Mouse (Mus musculus): ENCODE measurements at regions not wholly inside any gene's neighbourhood (a gene's known extent, or its start where the extent isn't known, plus 50 kb on each side); places are given as distances from the start of the nearest gene placed in this dataset.
A peak's percentile ranks its signal among the peaks of the same experiment; 100 is the strongest.

DNA sequence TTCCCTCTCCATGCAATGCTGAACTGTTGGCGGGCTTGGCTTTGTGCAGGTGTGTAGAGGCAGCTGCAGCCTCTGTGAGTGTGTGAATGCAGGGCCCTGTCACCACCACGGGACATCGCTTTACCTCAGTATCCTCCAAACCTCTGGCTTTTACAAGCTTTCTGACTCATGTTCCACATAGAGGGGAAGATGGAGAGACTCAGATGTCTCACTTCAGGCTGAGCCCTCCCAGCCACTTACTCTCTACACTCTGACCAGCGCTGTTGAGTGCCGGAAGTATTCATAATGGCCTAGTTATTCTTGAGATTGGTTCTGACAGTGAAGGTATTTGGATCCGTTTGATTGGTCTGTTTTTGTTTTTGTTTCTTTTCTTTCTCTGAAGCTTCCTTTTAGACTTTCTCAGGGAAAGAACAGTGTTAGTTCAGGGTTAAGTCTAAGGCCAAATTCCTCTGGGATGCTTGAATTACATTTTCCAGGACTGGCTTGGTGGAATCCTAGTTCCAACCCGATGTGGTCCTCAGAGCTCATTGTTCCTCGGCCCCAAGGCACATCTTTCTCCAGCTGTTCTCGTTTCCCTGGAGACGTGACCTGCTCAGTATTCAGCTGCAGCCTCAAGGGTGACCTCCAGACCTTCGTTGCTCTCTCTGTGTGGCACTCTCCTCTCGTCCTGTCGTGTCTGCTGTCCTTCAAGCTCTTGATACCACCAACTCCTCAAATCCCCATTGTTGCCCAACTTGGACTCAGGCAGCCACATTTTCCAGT, 61.7 kb upstream of the Enpp6 start:
- ATAC-seq (ENCODE audit: insufficient read depth, low FRiP score), result no peak
- no peaks in the 10 kb centered on the region for H3K4me1 ChIP-seq (ENCODE audit: control insufficient read depth, insufficient read depth, low read length)
- H3K27me3 ChIP-seq (ENCODE audit: control insufficient read depth, insufficient read depth, low read length), result no peaks in the 10 kb centered on the region
- no peak overlapping the region for H3K4me2 ChIP-seq (ENCODE audit: low read depth, low read length)
- H3K27ac ChIP-seq (ENCODE audit: low read length), result no peak overlapping the region
- WGBS, result 55% methylated on average over 13 of the region's 13 CpGs
- no peaks in the 10 kb centered on the region for H3K9me3 ChIP-seq (replicated peaks; ENCODE audit: control insufficient read depth, low read length)
- H3K9ac ChIP-seq (ENCODE audit: low read length), result no peak overlapping the region
- no peak overlapping the region for H3K4me3 ChIP-seq (replicated peaks; ENCODE audit: low read length)
- H3K36me3 ChIP-seq (ENCODE audit: control insufficient read depth, insufficient read depth, low read length), result no peaks in the 10 kb centered on the region

DNA sequence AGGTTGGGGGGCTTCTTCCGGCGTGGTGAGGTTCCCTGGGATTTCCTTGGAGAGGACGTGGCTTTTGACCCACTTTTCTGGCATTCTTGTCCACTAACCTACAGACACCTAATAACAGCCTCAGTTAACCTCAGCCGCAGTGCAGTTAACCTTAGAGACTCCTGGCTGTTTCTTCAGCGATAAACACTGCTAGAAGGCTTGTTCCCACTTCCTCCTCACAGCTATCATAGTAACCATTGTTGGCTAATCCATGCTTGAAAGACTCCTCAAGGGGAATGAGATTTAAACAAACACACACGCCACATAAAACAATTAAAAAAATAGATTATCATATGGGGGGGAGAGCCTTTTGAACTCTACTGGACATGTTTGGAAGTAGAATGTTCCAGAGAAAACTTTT, 58.0 kb upstream of the Enpp6 start:
- Histone ChIP-seq H3K36me3 (ENCODE audit: control insufficient read depth, insufficient read depth, low read length) (no peaks in the 10 kb centered on the region), H3K9ac (ENCODE audit: low read length) (no peak overlapping the region), H3K27ac (ENCODE audit: low read length) (no peak overlapping the region), H3K4me2 (ENCODE audit: low read depth, low read length) (no peak overlapping the region), H3K9me3 (replicated peaks; ENCODE audit: control insufficient read depth, low read length) (no peaks in the 10 kb centered on the region), H3K4me3 (replicated peaks; ENCODE audit: low read length) (no peak overlapping the region), H3K4me1 (ENCODE audit: control insufficient read depth, insufficient read depth, low read length) (no peaks in the 10 kb centered on the region), H3K27me3 (ENCODE audit: control insufficient read depth, insufficient read depth, low read length) (no peaks in the 10 kb centered on the region)
- WGBS, result 72% methylated on average over 6 of the region's 6 CpGs
- no peak for ATAC-seq (ENCODE audit: insufficient read depth, low FRiP score)

- no peaks in the 10 kb centered on the region for H3K27me3 ChIP-seq (ENCODE audit: control insufficient read depth, insufficient read depth, low read length)
- H3K4me2 ChIP-seq (ENCODE audit: low read depth, low read length), result no peak overlapping the region
- peaks cover 6% of the 10 kb centered on the region; the same call in 1 of the 2 replicates for H3K4me1 ChIP-seq (ENCODE audit: control insufficient read depth, insufficient read depth, low read length)
- no peak overlapping the region for H3K4me3 ChIP-seq (replicated peaks; ENCODE audit: low read length)
- no peaks in the 10 kb centered on the region for H3K9me3 ChIP-seq (replicated peaks; ENCODE audit: control insufficient read depth, low read length)
- no peak overlapping the region for H3K9ac ChIP-seq (ENCODE audit: low read length)
- whole genome bisulfite sequencing, result 89% methylated on average over 6 of the region's 6 CpGs
- no peak for ATAC-seq (ENCODE audit: insufficient read depth, low FRiP score)
- H3K27ac ChIP-seq (ENCODE audit: low read length), result no peak overlapping the region
- H3K36me3 ChIP-seq (ENCODE audit: control insufficient read depth, insufficient read depth, low read length), result no peaks in the 10 kb centered on the region
Measured at GRCm38 (mm10) chr8:46929678-46930077, 57.0 kb upstream of the Enpp6 start.

DNA sequence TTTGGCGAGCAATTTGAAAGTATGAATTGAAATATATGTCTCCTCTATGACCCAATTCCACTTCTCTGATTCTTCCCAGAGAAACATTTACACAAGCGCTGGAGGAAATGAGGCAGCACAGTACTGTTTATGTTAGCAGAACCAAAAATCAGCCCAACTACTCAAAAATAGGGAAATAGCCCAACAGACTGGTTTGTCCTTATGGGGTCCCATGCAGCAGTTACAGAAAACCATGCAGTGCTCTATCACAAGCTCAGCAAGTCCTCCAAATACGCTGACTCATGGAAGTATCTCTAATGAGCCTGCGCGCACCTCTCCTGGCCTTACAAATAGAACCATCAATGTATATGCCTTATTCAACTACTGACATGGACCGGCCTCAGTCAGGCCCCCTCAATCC, 55.4 kb upstream of the Enpp6 start:
- Histone ChIP-seq H3K9me3 (replicated peaks; ENCODE audit: control insufficient read depth, low read length) (no peaks in the 10 kb centered on the region), H3K36me3 (ENCODE audit: control insufficient read depth, insufficient read depth, low read length) (no peaks in the 10 kb centered on the region), H3K9ac (ENCODE audit: low read length) (no peak overlapping the region), H3K27me3 (ENCODE audit: control insufficient read depth, insufficient read depth, low read length) (no peaks in the 10 kb centered on the region), H3K4me2 (ENCODE audit: low read depth, low read length) (no peak overlapping the region), H3K27ac (ENCODE audit: low read length) (peak overlapping the region; percentile 29; the same call in 1 of the 2 replicates), H3K4me1 (ENCODE audit: control insufficient read depth, insufficient read depth, low read length) (peaks cover 6% of the 10 kb centered on the region; the same call in 1 of the 2 replicates), H3K4me3 (replicated peaks; ENCODE audit: low read length) (no peak overlapping the region)
- 82% methylated on average over 6 of the region's 6 CpGs for WGBS
- no peak for ATAC-seq (ENCODE audit: insufficient read depth, low FRiP score)

DNA sequence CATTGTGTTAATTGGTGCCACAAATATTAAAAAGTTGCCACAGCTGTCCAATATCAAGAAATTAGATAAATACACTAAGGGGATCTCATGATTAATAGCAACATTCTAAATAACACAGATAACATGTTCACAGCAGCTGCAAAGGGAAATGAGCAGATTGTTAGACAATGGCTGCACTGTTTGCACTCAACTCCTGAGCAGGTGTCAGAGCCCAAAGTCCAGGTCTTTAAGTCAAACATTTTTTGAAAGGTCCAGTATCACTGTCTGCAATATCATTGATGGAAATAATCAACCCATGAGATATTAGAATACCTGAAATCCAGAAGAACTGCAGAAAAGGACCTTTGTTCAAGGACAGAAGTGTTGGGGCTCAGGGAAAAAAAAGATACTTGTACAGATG, 53.4 kb upstream of the Enpp6 start:
- Histone ChIP-seq H3K4me1 (ENCODE audit: control insufficient read depth, insufficient read depth, low read length) (peaks cover 6% of the 10 kb centered on the region; the same call in 1 of the 2 replicates), H3K4me2 (ENCODE audit: low read depth, low read length) (no peak overlapping the region), H3K36me3 (ENCODE audit: control insufficient read depth, insufficient read depth, low read length) (no peaks in the 10 kb centered on the region), H3K9me3 (replicated peaks; ENCODE audit: control insufficient read depth, low read length) (no peaks in the 10 kb centered on the region), H3K4me3 (replicated peaks; ENCODE audit: low read length) (no peak overlapping the region), H3K27ac (ENCODE audit: low read length) (no peak overlapping the region), H3K27me3 (ENCODE audit: control insufficient read depth, insufficient read depth, low read length) (no peaks in the 10 kb centered on the region), H3K9ac (ENCODE audit: low read length) (no peak overlapping the region)
- ATAC-seq (ENCODE audit: insufficient read depth, low FRiP score), result no peak

DNA sequence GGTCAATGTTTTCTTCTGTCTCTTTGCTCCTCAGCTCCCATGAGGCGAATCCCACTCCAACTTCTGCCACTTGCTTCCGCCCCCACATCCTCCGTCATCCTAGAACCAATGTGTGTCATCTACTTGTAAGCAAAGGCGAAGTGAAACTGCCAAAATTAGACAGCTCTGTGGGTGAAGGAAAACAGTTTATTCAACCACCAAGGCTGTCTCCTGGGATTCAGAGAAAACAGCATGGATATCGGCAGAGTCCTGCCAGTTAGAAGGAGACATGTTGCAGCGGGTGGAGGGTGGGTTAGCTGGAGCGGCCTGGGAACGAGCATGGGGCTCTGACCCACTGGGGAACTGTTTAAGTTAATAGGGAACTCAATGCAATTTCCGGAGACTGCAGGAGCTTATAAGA, 52.4 kb upstream of the Enpp6 start:
- H3K36me3 ChIP-seq (ENCODE audit: control insufficient read depth, insufficient read depth, low read length), result no peaks in the 10 kb centered on the region
- H3K9ac ChIP-seq (ENCODE audit: low read length), result no peak overlapping the region
- ATAC-seq (ENCODE audit: insufficient read depth, low FRiP score), result no peak
- H3K9me3 ChIP-seq (replicated peaks; ENCODE audit: control insufficient read depth, low read length), result no peaks in the 10 kb centered on the region
- H3K4me2 ChIP-seq (ENCODE audit: low read depth, low read length), result 0 out of 2 replicates have a peak overlapping the region, but pooled peaks have one; percentile 16
- 72% methylated on average over 9 of the region's 9 CpGs for WGBS
- peak overlapping the region; percentile 50; the same call in 1 of the 2 replicates for H3K27ac ChIP-seq (ENCODE audit: low read length)
- H3K27me3 ChIP-seq (ENCODE audit: control insufficient read depth, insufficient read depth, low read length), result no peaks in the 10 kb centered on the region
- peaks cover 6% of the 10 kb centered on the region; the same call in 1 of the 2 replicates for H3K4me1 ChIP-seq (ENCODE audit: control insufficient read depth, insufficient read depth, low read length)
- no peak overlapping the region for H3K4me3 ChIP-seq (replicated peaks; ENCODE audit: low read length)

- no peak overlapping the region for H3K27ac ChIP-seq (ENCODE audit: low read length)
- H3K9ac ChIP-seq (ENCODE audit: low read length), result no peak overlapping the region
- no peaks in the 10 kb centered on the region for H3K9me3 ChIP-seq (replicated peaks; ENCODE audit: control insufficient read depth, low read length)
- no peak overlapping the region for H3K4me2 ChIP-seq (ENCODE audit: low read depth, low read length)
- 28% methylated on average over 9 of the region's 9 CpGs for WGBS
- H3K36me3 ChIP-seq (ENCODE audit: control insufficient read depth, insufficient read depth, low read length), result no peaks in the 10 kb centered on the region
- H3K4me3 ChIP-seq (replicated peaks; ENCODE audit: low read length), result no peak overlapping the region
- peaks cover 6% of the 10 kb centered on the region; the same call in 1 of the 2 replicates for H3K4me1 ChIP-seq (ENCODE audit: control insufficient read depth, insufficient read depth, low read length)
- ATAC-seq (ENCODE audit: insufficient read depth, low FRiP score), result peak; percentile 40; the same call in 1 of the 2 replicates
- no peaks in the 10 kb centered on the region for H3K27me3 ChIP-seq (ENCODE audit: control insufficient read depth, insufficient read depth, low read length)
Measured at GRCm38 (mm10) chr8:46934898-46935297, 51.8 kb upstream of the Enpp6 start.

- 0 out of 2 replicates have a peak, but pooled peaks have one; percentile 33 for ATAC-seq (ENCODE audit: insufficient read depth, low FRiP score)
- 32% methylated on average over 8 of the region's 8 CpGs for WGBS
- no peak overlapping the region for H3K27ac ChIP-seq (ENCODE audit: low read length)
- H3K9ac ChIP-seq (ENCODE audit: low read length), result peak overlapping the region; percentile 65; the same call in 1 of the 2 replicates
- H3K4me3 ChIP-seq (replicated peaks; ENCODE audit: low read length), result no peak overlapping the region
- H3K36me3 ChIP-seq (ENCODE audit: control insufficient read depth, insufficient read depth, low read length), result no peaks in the 10 kb centered on the region
- H3K4me1 ChIP-seq (ENCODE audit: control insufficient read depth, insufficient read depth, low read length), result peaks cover 6% of the 10 kb centered on the region; the same call in 1 of the 2 replicates
- no peaks in the 10 kb centered on the region for H3K27me3 ChIP-seq (ENCODE audit: control insufficient read depth, insufficient read depth, low read length)
- H3K9me3 ChIP-seq (replicated peaks; ENCODE audit: control insufficient read depth, low read length), result 0 out of 2 replicates have a peak, but pooled peaks cover 3% of the 10 kb centered on the region
- H3K4me2 ChIP-seq (ENCODE audit: low read depth, low read length), result peak overlapping the region; percentile 34; the same call in 1 of the 2 replicates
Measured at GRCm38 (mm10) chr8:46936039-46936438, 50.6 kb upstream of the Enpp6 start.

All from stomach, embryonic 16.5 days (tissue).